Mouse (Mus musculus) cerebellum, adult 8-10 months (tissue): Measurements from ENCODE around the gene Tspyl3.
"Not testable (repeated sequence)": the region's sequence is repeated elsewhere in the genome, so short reads cannot be mapped to it uniquely, and the experiment has no call there.

Experiments used
- DNase-seq: peaks from one replicate; pipeline ENCODE4 v3.0.0; 2022

Gene Tspyl3

GRCm38 (mm10) chr2:153224946-153225594 lies at the start of gene Tspyl3:
TSS of gene Tspyl3 (minus strand) at chr2:153225441.
- peak; percentile 59 for DNase-seq

GRCm38 (mm10) chr2:153274919-153275247 lies 49.6 kb upstream of the Tspyl3 start:
- DNase-seq = no peak

- not testable (repeated sequence) for DNase-seq
These were observed 49.1 kb upstream of the Tspyl3 start for GRCm38 (mm10) chr2:153274200-153274918.

DNA sequence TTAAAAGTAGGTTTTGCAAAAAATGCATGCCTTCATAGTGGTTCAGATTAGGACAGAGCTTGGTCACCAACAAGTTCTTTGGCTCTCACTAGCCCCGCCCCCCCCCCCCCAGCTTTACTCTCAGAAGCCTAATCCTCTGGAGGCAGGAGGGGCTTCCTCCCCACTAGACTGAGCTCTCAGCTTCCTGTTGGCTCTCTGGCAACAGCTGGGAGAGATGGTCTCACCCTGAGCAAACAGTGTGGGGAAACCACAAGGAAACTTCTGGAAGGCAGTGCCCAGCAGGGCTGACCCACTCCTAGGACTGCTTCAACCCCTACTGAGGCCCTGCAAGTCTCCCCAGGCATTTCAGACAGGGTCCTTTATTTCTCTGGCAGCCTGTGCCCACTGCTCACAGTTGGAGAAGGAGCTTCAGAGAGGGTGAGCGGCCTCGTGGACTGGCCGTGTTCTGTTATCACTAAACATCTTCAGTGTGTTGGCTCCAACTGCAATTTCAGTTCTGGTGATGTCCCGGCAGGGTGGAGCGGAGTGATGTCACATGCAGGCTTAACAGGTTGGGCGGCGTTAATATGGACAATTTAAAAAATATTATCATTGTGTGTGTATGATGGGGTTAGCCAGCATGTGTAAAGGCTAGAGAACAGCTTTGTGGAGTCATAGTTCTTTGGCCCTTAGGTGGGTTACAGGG lies 45.1 kb upstream of the Tspyl3 start:
- not testable (repeated sequence) for DNase-seq

DNA sequence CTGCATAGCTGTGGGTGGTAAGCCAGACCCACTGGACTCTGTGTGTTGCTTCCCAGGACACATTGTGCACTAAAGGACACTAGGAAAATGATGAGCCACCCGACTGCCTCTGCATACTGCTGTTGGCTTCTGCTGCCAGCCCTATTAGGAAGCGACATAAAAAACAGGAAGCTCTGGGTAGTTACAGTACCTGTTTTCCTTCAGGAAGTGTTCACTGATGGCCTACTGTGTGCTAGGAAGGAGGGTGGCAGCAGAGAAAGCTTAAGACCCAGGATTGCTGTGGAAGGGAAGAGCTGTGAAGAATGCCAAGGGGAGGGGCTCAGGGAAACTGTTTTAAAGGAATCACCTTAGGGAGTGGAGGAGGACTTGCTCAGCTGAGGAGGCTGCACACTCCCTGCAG lies 42.1 kb upstream of the Tspyl3 start:
- no peak for DNase-seq

GRCm38 (mm10) chr2:153263053-153263452 lies 37.8 kb upstream of the Tspyl3 start:
- DNase-seq = no peak

DNA sequence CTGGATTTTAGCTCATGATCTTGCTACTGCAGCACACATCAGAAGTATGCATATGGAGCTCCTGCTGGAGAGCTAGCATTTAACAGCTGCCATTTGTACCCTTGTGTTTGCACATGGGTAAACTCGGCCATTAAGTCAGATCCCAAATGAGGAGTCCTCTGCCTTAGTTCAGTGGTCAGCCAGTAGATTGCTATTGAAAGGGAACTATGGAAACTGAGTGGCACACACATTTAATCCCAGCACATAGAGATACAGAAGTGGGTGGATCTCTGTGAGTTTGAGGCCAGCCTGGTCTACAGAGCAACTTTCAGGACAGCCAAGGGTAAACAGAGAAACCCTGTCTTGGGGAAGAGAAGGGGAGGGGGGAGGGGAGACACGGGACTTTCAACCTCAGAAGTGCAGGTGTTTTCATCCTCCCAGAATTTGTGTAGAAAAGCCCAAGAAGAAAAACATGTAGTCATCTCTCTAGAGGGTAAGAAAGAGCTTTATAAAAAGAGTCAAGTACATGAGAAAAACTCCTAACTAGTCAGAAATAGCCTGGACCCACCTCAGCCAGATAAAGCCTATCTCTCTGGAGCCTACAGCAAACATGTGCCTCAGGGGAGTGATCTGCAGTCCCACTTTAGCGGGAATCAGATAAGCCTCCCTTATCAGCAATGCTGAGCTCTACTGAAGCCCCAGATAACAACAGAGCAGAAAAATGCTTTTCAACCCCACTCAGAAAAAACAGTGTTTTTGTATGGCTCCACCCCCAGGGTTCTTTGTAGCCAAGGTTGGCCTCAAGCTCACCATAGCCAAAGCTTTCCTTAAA lies 34.8 kb upstream of the Tspyl3 start:
- no peak for DNase-seq

- no peak for DNase-seq
These were observed 34.0 kb upstream of the Tspyl3 start for GRCm38 (mm10) chr2:153259030-153259863.

DNA sequence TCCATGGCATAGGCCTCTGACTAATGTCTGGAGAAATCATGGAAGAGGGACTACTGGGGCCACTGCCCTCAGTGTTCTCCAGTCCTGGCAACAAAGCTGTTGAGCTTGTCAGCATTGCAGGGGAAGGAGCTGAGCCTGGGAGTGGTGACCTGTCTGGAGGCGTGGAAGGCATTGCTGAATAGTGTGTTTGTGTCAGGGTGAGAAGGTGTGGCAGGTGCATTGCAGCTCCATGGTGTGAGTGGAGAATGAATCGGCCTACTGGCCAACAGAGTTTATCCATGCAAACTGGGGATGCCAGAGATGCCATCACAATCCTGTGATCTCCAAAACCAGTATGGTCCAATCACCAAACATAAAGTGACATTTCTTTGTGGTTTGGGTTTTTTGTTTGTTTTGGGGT lies 31.4 kb upstream of the Tspyl3 start:
- DNase-seq = no peak

- no peak for DNase-seq
These were observed 24.5 kb upstream of the Tspyl3 start for GRCm38 (mm10) chr2:153249751-153250150.

GRCm38 (mm10) chr2:153242156-153242555 lies 16.9 kb upstream of the Tspyl3 start:
- no peak for DNase-seq

- peak; percentile 85 for DNase-seq
These were observed 16.2 kb upstream of the Tspyl3 start, which contains the start of the genes Plagl2 and Pofut1 for GRCm38 (mm10) chr2:153241250-153242014. TSS of gene Plagl2 (minus strand) at chr2:153241426. TSS of gene Pofut1 (plus strand) at chr2:153241533.

DNA sequence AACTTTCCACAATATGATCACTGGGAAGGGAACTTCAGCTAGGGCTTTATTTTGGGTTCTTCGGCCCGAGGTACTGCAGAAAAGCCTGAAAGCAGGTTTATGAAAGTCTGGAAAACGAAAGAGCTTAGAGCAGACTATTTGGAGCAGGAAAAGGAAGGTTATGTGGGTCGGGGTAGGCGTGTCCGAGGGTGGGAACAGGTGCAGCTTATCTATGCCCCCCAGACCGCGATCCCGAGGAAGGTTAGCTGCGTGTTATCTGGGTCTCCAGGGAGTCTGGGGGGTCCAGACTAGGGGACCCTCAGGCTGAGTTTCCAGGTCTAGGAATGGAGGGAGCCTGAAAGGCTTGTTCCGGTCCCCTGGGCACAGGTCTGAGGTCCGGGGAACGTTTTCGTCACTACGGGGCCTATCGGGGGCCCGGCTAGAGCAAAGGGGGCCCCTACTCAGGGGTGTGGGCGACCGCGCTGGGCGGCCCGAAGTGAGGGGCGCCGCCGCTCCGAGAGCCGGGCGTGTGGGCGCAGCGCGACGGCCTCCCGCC lies 15.5 kb upstream of the Tspyl3 start:
- no peak for DNase-seq

DNA sequence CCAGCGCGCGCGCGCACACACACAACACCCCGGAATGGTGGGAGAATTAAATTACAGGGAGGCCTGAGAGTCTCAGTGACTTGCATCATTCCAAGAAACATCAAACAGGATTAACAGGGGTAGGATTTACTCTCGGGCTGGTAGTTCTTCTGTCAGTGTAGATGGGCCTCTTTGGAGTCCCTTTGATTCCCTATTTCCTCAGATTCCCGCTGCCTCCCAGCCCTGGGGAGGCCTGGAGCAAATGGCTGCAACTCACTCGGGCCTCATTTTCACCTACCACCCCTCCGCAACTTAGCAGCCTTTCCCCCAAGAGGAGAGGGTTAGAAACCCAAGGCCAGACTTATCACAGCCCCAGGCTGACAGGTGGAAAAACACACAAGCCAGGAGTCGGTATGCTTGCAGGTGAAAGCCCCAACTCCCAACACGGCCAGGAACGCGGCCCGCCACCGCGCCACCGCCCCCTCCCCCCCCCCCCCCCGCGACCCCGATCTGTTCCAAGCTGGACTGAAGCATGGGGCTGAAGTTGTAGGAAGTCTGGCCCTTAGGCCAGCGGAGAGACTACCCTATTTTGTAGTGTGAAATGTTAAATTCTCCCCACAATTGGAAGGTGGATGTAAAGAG lies 14.7 kb upstream of the Tspyl3 start:
- DNase-seq = no peak

DNA sequence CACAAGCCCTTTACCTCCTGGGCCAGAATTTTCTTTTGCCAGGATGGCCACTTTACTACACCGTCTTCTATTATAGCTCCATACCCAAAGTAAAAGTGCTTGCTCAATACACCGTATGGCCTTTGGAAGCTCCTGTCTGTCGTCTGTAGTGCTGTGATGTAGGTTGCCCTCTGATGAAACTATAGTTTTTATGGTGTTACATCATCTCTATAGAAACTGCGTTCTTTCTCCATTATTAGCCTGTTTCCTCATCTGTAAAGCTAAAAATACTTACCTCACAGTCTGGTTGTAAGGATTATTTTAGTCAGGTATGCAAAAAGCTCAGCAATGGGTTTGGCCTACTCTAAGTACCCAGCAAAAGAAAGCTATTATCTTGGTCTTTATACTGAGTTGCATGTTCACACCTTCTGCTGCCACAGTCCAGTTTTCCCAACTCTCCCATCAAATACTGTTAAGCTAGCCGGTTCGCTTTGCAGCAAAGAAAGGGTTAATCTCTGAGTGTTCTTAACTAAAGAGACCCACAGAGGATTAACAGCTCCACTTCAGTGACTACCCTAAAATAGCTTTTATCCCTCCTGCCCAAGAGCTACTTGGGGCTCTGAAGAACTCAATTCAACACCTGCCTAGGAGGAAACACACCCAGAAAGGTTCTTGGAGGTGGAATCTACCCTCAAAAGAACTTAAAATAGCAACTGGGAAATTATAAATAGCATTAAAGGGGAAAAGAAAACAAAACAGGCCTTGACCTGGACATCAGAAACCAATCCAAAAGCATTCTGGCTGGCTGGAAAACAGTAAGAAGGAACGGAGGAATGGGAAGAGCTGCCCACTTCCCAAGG lies 14.0 kb upstream of the Tspyl3 start:
- DNase-seq = no peak

DNA sequence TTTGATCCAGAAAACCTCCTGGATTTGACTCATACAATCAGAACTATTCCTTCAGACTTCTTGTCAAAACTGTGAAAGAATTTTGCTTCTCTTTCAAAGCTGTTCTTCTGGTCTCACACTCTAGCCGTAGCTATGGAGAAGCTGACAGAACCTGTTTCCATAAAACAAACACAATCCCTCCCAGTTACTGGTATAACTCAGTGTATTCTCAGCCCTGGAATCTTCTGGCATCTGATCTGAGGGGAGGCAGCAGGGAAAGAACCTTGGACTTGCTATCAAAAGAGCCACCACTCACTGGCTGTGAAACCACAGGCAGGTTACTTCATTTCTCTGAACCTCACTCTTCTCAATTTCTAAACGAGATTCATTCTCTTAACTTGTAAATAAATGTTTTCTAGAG lies 13.2 kb upstream of the Tspyl3 start:
- DNase-seq = no peak

GRCm38 (mm10) chr2:153237891-153238290 lies 12.7 kb upstream of the Tspyl3 start:
- DNase-seq = no peak

GRCm38 (mm10) chr2:153237193-153237592 lies 12.0 kb upstream of the Tspyl3 start:
- DNase-seq = no peak

DNA sequence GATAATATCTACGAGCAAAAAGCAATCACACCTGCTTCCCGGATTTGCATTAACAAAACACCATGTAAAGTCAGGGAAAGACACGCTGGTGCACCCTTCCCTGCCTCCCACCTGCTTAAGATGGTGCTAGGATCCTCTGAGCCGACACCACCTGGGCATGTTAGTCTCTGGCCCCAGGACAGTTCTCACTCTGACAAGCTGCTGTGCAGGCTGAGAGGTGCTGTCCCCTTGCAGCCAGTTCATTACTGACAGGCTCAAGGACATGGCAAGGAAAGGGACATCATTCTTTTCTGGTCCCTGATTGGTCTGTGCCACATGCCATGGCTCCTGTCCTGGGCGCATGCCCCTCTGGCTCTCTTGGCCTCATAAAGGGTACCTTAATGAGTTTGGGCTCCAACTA lies 3.3 kb upstream of the Tspyl3 start:
- no peak for DNase-seq

DNA sequence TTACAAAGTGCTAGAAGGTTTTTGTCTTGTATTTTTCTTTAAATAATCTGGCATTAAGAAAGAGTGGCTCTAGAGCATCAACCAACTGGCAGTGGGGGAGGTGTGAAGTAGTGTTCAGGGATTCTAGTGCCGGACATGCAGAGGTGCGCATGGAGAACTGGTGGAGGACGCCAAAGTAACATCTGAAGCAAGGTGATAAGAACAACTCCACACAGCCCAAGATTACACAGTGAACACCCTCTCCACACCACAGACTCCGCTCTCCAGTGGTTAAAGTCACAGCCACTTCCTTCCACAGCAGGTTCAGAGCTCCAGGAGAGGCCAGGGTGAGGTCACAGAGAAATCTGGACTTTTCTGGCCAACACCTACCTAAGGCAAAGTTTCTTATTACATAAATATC lies 2.7 kb upstream of the Tspyl3 start:
- no peak for DNase-seq
